Mouse (Mus musculus): ENCODE results near the gene Kif5c.

DNA sequence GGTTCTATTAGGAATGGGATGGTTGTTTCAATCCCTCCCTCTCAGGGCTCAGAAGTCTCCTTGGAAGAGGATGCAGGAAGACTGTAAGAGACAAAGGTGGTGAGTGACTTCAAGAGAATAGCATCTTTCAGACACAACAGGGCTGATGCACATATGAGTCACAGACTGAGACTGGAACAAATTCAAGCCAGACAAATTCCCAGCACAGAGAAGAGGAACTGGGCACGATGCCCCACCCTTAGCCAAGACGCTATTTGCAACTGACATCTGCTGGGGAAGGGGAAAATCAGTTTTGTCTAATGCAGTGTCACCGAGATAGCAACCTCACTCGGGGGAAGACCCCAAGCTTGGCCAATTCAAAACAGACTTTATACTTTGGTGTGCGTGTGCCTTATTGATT is 9.5 kb upstream of the Kif5c start:
- no peak for TF ChIP-seq CTCF (IDR thresholded peaks at IDR 0.05; ENCODE audit: insufficient read depth, low read depth, low read length)
- TF ChIP-seq POLR2A (IDR thresholded peaks at IDR 0.05; ENCODE audit: insufficient read depth, low read depth, low read length): no peak

All from olfactory bulb, adult 2 months (tissue).